ENCODE assay signal across 8 mouse cellular contexts in genomic region chr11:115899486-115900266, GRCm38 (mm10). TPM values are rescaled to one million over a fixed set of nuclear protein-coding genes. Genes with fewer than 3 reads are reported as not detected.
DNase-seq lines count a peak whose midpoint lies in the region; ATAC-seq and TF ChIP-seq lines count a peak whose summit lies in the region.

TSS of gene Smim5 (plus strand) at chr11:115899966.

- 30% methylated on average over 16 of the region's 16 CpGs for WGBS in hindbrain, embryonic 11.5 days
- WGBS in liver, embryonic 11.5 days: 25% methylated on average over 16 of the region's 16 CpGs
- WGBS in neural tube, embryonic 13.5 days: 33% methylated on average over 16 of the region's 16 CpGs

- H3K9me3 ChIP-seq in hindbrain, embryonic 11.5 days (ENCODE audit: control insufficient read depth, low read length): no peaks in the 10 kb centered on the region
- H3K9me3 ChIP-seq in liver, embryonic 11.5 days (ENCODE audit: control insufficient read depth, low read length): no peaks in the 10 kb centered on the region
- no peaks in the 10 kb centered on the region for H3K9me3 ChIP-seq in neural tube, embryonic 13.5 days

- H3K4me1 ChIP-seq in hindbrain, embryonic 11.5 days (replicated peaks; ENCODE audit: control insufficient read depth, insufficient read depth, low read length): peaks cover 7% of the 10 kb centered on the region
- H3K4me1 ChIP-seq in liver, embryonic 11.5 days (replicated peaks; ENCODE audit: control insufficient read depth, insufficient read depth, low read length): peaks cover 62% of the 10 kb centered on the region
- H3K4me1 ChIP-seq in neural tube, embryonic 13.5 days (replicated peaks): peaks cover 35% of the 10 kb centered on the region

- TF ChIP-seq CTCF in layer of hippocampus, adult 2 months (conservative IDR thresholded peaks at IDR 0.05): no peak

- H3K27me3 ChIP-seq in hindbrain, embryonic 11.5 days (ENCODE audit: control insufficient read depth, insufficient read depth, low read length): no peaks in the 10 kb centered on the region
- no peaks in the 10 kb centered on the region for H3K27me3 ChIP-seq in liver, embryonic 11.5 days (replicated peaks; ENCODE audit: control insufficient read depth, insufficient read depth, low read length)
- no peaks in the 10 kb centered on the region for H3K27me3 ChIP-seq in neural tube, embryonic 13.5 days

- ATAC-seq in erythroid progenitor cell, adult 5-6 weeks (replicated peaks; ENCODE audit: low FRiP score, poor library complexity, severe bottlenecking): peak; percentile 51
- ATAC-seq in hindbrain, embryonic 11.5 days (ENCODE audit: low FRiP score): no peak
- ATAC-seq in liver, embryonic 11.5 days (replicated peaks; ENCODE audit: low FRiP score): peak; percentile 19
- ATAC-seq in neural tube, embryonic 13.5 days (ENCODE audit: low read depth): no peak
- no peak for ATAC-seq in cerebellum, adult (ENCODE audit: insufficient number of reproducible peaks, low FRiP score, low TSS enrichment)

- no peak within 1 kb of the TSS for H3K4me2 ChIP-seq in hindbrain, embryonic 11.5 days (replicated peaks; ENCODE audit: low read depth, low read length)
- peak within 1 kb of the TSS; percentile 81 for H3K4me2 ChIP-seq in liver, embryonic 11.5 days
- peak within 1 kb of the TSS; percentile 21; the same call in 1 of the 2 replicates for H3K4me2 ChIP-seq in neural tube, embryonic 13.5 days

- H3K4me3 ChIP-seq in layer of hippocampus, adult 2 months: no peak within 1 kb of the TSS
- 0 out of 2 replicates have a peak within 1 kb of the TSS, but pooled peaks have one; percentile 4 for H3K4me3 ChIP-seq in hindbrain, embryonic 11.5 days (ENCODE audit: low read depth, low read length)
- peak within 1 kb of the TSS; percentile 53 for H3K4me3 ChIP-seq in liver, embryonic 11.5 days (ENCODE audit: low read depth, low read length)
- H3K4me3 ChIP-seq in neural tube, embryonic 13.5 days: no peak within 1 kb of the TSS

- 0 out of 2 replicates have a peak within 1 kb of the TSS, but pooled peaks have one; percentile 5 for H3K27ac ChIP-seq in layer of hippocampus, adult 2 months
- H3K27ac ChIP-seq in hindbrain, embryonic 11.5 days (ENCODE audit: low read depth, low read length): peak within 1 kb of the TSS; percentile 42; the same call in 1 of the 2 replicates
- H3K27ac ChIP-seq in liver, embryonic 11.5 days (ENCODE audit: low read depth, low read length): peak within 1 kb of the TSS; percentile 100
- peak within 1 kb of the TSS; percentile 4; the same call in 1 of the 2 replicates for H3K27ac ChIP-seq in neural tube, embryonic 13.5 days (replicated peaks)

- no peaks in the 10 kb centered on the region for H3K36me3 ChIP-seq in hindbrain, embryonic 11.5 days (ENCODE audit: control insufficient read depth, insufficient read depth, low read length)
- peaks cover 2% of the 10 kb centered on the region; the same call in 1 of the 2 replicates for H3K36me3 ChIP-seq in liver, embryonic 11.5 days (ENCODE audit: control insufficient read depth, insufficient read depth, low read length)
- H3K36me3 ChIP-seq in neural tube, embryonic 13.5 days: peaks cover 30% of the 10 kb centered on the region

- no peak for DNase-seq in layer of hippocampus, adult 2 months (ENCODE audit: low spot score in 2 of 2)
- no peak for DNase-seq in layer of hippocampus, postnatal 10 days (ENCODE audit: low spot score in 2 of 2)
- DNase-seq in hindbrain, embryonic 11.5 days (ENCODE audit: low spot score): peak; percentile 62
- no peak for DNase-seq in liver, embryonic 11.5 days (ENCODE audit: low spot score)
- no peak for DNase-seq in layer of hippocampus, adult 9-11 months

- H3K9ac ChIP-seq in hindbrain, embryonic 11.5 days (ENCODE audit: low read depth, low read length): peak within 1 kb of the TSS; percentile 11; the same call in 1 of the 2 replicates
- H3K9ac ChIP-seq in liver, embryonic 11.5 days (ENCODE audit: low read depth, low read length): peak within 1 kb of the TSS; percentile 80
- H3K9ac ChIP-seq in neural tube, embryonic 13.5 days: peak within 1 kb of the TSS; percentile 27; the same call in 1 of the 2 replicates

RNA-seq across cellular contexts. Expression of gene Smim5, which starts in this region (rescaled TPM):
- 1 to 10 TPM in 1 of 2 experiments, under 1 TPM in 1; 0.54 to 1.3 TPM for total RNA-seq in layer of hippocampus, adult 2 months (2021)
- under 1 TPM; 0.85 to 0.98 TPM for total RNA-seq in layer of hippocampus, postnatal 10 days (2021)
- 37.7 and 44.7 TPM in 2 replicates for total RNA-seq in erythroid progenitor cell, adult 5-6 weeks (2015; ENCODE audit: low replicate concordance)
- total RNA-seq in erythroid progenitor cell, adult 5-6 weeks (2017; ENCODE audit: low replicate concordance): 27.1 and 64.4 TPM in 2 replicates
- polyA plus RNA-seq in hindbrain, embryonic 11.5 days (2014; fragmentation: Nextera tagmentation; extraction: Ambion mirVana): 3.4 and 3.8 TPM in 2 replicates
- polyA plus RNA-seq in liver, embryonic 11.5 days (2014; fragmentation: Nextera tagmentation; extraction: Ambion mirVana): 39.5 and 45.9 TPM in 2 replicates
- polyA plus RNA-seq in neural tube, embryonic 13.5 days (2015; fragmentation: Nextera tagmentation; extraction: Ambion mirVana): 0.85 and 1.7 TPM in 2 replicates

Comparison
In these comparisons a context has a peak if more than half of its experiments do, and no peak if none do; other contexts are left out.
1. RNA of gene Smim5 (total RNA-seq): 27.1 to 64.4 TPM in erythroid progenitor cell, adult 5-6 weeks; 0.54 to 1.3 TPM in layer of hippocampus, adult 2 months and 0.85 to 0.98 TPM in layer of hippocampus, postnatal 10 days; every median in the first group is over 10 times any median in the second.
2. H3K27ac ChIP-seq: peak in every context shown above with its lines; median percentile 100 in liver, embryonic 11.5 days; 42 in hindbrain, embryonic 11.5 days; 5 in layer of hippocampus, adult 2 months; 4 in neural tube, embryonic 13.5 days.
3. H3K4me3 ChIP-seq: peak in hindbrain, embryonic 11.5 days (single experiment) and liver, embryonic 11.5 days (single experiment); none in layer of hippocampus, adult 2 months (single experiment) and neural tube, embryonic 13.5 days (single experiment).
4. ATAC-seq: peak in erythroid progenitor cell, adult 5-6 weeks (single experiment) and liver, embryonic 11.5 days (single experiment); none in hindbrain, embryonic 11.5 days (single experiment), neural tube, embryonic 13.5 days (single experiment) and cerebellum, adult (single experiment).
5. H3K9ac ChIP-seq: peak in every context shown above with its lines; median percentile 80 in liver, embryonic 11.5 days; 27 in neural tube, embryonic 13.5 days; 11 in hindbrain, embryonic 11.5 days.